Mouse (Mus musculus): Measurements from ENCODE around the gene Ppig.

DNA sequence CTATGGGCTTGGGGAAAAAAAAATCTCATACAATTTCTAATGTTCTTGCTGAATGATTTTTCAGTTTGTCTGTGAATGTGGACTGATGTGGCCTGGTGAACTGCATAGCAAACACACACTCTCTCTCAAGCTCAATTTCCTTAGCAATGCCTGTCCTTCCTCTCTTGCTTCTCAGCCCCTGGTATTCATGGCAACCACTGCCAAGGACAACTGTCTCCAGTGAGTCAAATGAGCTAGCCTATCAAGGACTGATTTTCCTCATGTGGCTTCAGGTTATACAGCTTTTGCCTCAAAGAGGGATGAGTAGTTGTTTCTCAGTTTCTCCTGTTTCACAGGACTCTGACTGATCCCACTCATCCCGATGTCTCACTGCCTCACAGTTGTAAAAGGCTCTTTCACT lies 3.2 kb upstream of the Ppig start:
- TF ChIP-seq CTCF (IDR thresholded peaks at IDR 0.05; ENCODE audit: low read depth) (no peak), EP300 (IDR thresholded peaks at IDR 0.05; ENCODE audit: low read depth) (no peak)

Measured in liver, postnatal 0 days (tissue).